Mouse (Mus musculus) heart, adult 2 months (tissue): Measurements from ENCODE around the gene B4galnt4. TPM values are rescaled to one million over a fixed set of nuclear protein-coding genes. Genes with fewer than 3 reads are reported as not detected.

ENCODE experiments used
- DNase-seq, 2 experiments: peaks; one replicate each; pipeline ENCODE4 v3.0.0; 2021
- H3K27ac ChIP-seq: fragments of 200-600 bp; 2 replicates; pipeline ENCODE4 v1.8.1; 2022
- H3K27me3 ChIP-seq: fragments of 200-500 bp; 2 replicates; pipeline ENCODE4 v1.6.1; 2012; ENCODE audit warnings: mild to moderate bottlenecking, low read length, inconsistent platforms, mixed read lengths; ENCODE audit not compliant: control insufficient read depth, insufficient read depth
- H3K36me3 ChIP-seq: fragments of 200-500 bp; 2 replicates; pipeline ENCODE4 v1.6.1; 2012; ENCODE audit warnings: low read length, inconsistent platforms; ENCODE audit not compliant: control insufficient read depth, insufficient read depth
- H3K4me1 ChIP-seq: fragments of 200-500 bp; 2 replicates; pipeline ENCODE4 v1.6.1; 2011; ENCODE audit warnings: low read length; ENCODE audit not compliant: control insufficient read depth, insufficient read depth
- H3K4me3 ChIP-seq: fragments of 200-600 bp; 2 replicates; pipeline ENCODE4 v1.8.1; 2022
- H3K79me2 ChIP-seq: fragments of 200-500 bp; replicated peaks from 2 replicates; pipeline ENCODE4 v1.6.1; 2012; ENCODE audit warnings: mild to moderate bottlenecking, inconsistent platforms, low read length, moderate library complexity, mixed read lengths; ENCODE audit not compliant: control insufficient read depth, insufficient read depth
- H3K9ac ChIP-seq: fragments of 200-500 bp; 2 replicates; pipeline ENCODE4 v1.6.1; 2012; ENCODE audit warnings: low read depth, mild to moderate bottlenecking, control low read depth, inconsistent platforms, low read length, mixed read lengths
- CTCF ChIP-seq: fragments of 200-600 bp; IDR thresholded peaks from 2 replicates; pipeline ENCODE4 v1.8.1; 2022; ENCODE audit warnings: antibody characterized with exemption, mild to moderate bottlenecking, moderate library complexity
- EP300 ChIP-seq: fragments of 200-500 bp; IDR thresholded peaks from 2 replicates; pipeline ENCODE4 v1.6.1; 2011; ENCODE audit warnings: low read depth, low read length, control low read depth; ENCODE audit not compliant: insufficient read depth
- POLR2A ChIP-seq: fragments of 200-500 bp; IDR thresholded peaks from 2 replicates; pipeline ENCODE4 v1.6.1; 2011; ENCODE audit warnings: mild to moderate bottlenecking, low read depth, low read length, control low read depth; ENCODE audit not compliant: insufficient read depth
- WGBS: fragments of 180-500 bp; shearing (Covaris S2); methylation state at CpG from one replicate; pipeline ENCODE4 v1.1.7; 2018; 5-methylcytosine and 5-hydroxymethylcytosine counted together
- intact Hi-C: fragments of 180-260 bp; cut with DNase I; formaldehyde crosslinking; loops from one replicate; pipeline ENCODE4 v1.15.1; 2025
- polyA plus RNA-seq: library from polyadenylated mRNA; depleted of rRNA; stranded (reverse); fragments of >200 nt; gene quantifications from 2 replicates; pipeline ENCODE4 v1.2.3, GENCODE M21; 2012
- total RNA-seq, 2 experiments: library from RNA; stranded (reverse); gene quantifications; 2 replicates each; pipeline ENCODE4 v1.2.3; 2021

B4galnt4 gene
- total and polyA plus RNA-seq, 3 experiments, result 0.04 to 0.07 TPM; not detected in 1

DNA sequence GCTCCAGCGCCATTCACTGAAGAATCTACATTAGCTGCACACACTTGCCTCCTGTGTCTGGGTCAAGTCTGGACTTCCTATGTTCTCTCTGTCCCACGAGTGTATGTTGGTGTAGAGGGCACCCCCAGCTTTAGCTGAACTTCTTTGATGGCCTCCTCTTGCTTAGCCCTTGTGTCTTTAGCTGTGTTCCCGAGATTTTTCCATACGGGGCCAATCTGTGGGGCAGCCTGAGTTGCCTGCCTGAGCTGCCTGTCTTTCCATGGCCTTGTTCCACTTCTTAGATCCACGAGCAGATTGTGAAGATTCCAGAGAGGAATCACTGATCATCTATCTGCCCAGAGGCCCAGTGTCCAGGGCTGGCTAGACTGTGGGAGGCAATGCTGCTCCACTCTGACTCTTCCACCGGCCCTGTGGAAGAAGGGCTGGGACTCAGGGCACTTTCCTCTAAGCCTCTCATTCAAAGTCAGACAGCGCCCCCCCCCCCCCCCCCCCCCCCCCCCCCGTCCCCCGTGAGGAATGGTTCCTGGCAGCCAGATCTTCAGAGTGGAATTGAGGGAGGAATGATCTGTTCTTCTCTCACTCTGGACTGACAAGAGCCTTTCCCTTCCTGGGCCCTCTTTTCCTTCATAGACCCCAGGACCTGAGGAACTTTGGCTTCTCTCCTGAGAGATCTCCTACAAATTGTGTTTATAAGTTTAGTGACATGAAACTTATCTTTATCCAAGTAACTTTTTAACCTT, 19.9 kb upstream of the B4galnt4 start:
- peaks cover 4% of the 10 kb centered on the region for H3K4me1 ChIP-seq
- no peaks in the 10 kb centered on the region; the same call in 1 of the 2 replicates for H3K36me3 ChIP-seq
- no peak overlapping the region for H3K9ac ChIP-seq
- intact Hi-C loops, result loop anchor here (1.0 kb wide), 1 partner anchor 31 kb away; the partner anchor contains the start of gene Ifitm3
- H3K27ac ChIP-seq, result peak overlapping the region; percentile 83
- WGBS, result 34% methylated on average over 6 of the region's 9 CpGs
- H3K4me3 ChIP-seq, result no peak overlapping the region
- no peaks in the 10 kb centered on the region for H3K79me2 ChIP-seq
- TF ChIP-seq POLR2A, result no peak
- TF ChIP-seq EP300, result no peak
- no peak for TF ChIP-seq CTCF
- no peak for DNase-seq
- H3K27me3 ChIP-seq, result no peaks in the 10 kb centered on the region

DNA sequence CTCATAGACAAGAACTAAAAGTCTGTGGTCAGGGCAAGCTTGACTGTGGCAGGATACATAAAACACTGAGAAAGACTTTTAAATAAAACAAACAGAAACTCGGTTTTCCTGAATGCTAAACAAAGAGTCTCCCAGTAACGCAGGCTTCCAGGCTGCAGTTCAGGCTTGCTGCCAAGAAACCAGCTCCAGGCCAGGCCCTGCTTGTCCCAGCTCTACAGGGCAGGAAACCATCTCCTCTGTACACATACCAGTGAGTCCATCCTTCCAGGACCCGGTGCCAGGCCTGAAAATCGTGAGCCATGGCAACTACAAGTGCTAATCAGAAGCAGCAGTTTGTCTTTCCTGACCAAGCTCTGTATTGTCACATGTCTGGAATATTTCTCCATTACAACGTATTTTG, 19.2 kb upstream of the B4galnt4 start:
- Histone ChIP-seq H3K27ac (peak overlapping the region; percentile 83), H3K36me3 (no peaks in the 10 kb centered on the region; the same call in 1 of the 2 replicates), H3K4me1 (peaks cover 8% of the 10 kb centered on the region), H3K79me2 (no peaks in the 10 kb centered on the region), H3K27me3 (no peaks in the 10 kb centered on the region), H3K9ac (0 out of 2 replicates have a peak overlapping the region, but pooled peaks have one; percentile 28), H3K4me3 (no peak overlapping the region)
- 0 out of 2 replicates have a peak, but pooled peaks have one; percentile 4 for TF ChIP-seq POLR2A
- TF ChIP-seq CTCF, result no peak
- TF ChIP-seq EP300, result peak; percentile 62; the same call in 1 of the 2 replicates
- 8% methylated on average over 5 of the region's 5 CpGs for WGBS
- DNase-seq, result peak; percentile 78 to 85
- intact Hi-C loops, result loop anchor here (1.0 kb wide), 1 partner anchor 31 kb away; the partner anchor contains the start of gene Ifitm3

DNA sequence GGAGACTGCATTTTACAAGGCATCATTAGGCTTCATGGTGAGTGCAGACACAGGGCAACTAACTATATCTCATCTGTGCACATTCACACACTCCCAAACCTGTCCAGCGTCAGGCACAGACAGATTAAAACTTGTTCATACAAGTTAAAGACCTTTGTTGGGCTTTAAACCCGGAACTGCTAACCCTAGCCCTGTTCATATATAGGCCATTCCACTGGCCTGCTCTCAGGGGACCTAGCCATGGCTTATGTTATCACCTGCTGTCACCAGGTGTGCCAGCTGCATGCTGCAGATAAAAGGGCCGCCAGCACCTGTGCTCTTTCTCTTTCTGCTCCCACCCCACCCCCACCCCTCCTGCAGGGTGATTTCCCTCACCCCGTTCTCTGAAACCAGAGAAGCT, 18.4 kb upstream of the B4galnt4 start:
- intact Hi-C loops, result no loop called here
- no peaks in the 10 kb centered on the region; the same call in 1 of the 2 replicates for H3K36me3 ChIP-seq
- H3K79me2 ChIP-seq, result no peaks in the 10 kb centered on the region
- H3K27ac ChIP-seq, result no peak overlapping the region
- peaks cover 14% of the 10 kb centered on the region for H3K4me1 ChIP-seq
- TF ChIP-seq POLR2A (no peak), CTCF (no peak), EP300 (no peak)
- no peak overlapping the region for H3K9ac ChIP-seq
- no peak for DNase-seq
- 76% methylated on average over 4 of the region's 4 CpGs for WGBS
- no peaks in the 10 kb centered on the region for H3K27me3 ChIP-seq
- no peak overlapping the region for H3K4me3 ChIP-seq

DNA sequence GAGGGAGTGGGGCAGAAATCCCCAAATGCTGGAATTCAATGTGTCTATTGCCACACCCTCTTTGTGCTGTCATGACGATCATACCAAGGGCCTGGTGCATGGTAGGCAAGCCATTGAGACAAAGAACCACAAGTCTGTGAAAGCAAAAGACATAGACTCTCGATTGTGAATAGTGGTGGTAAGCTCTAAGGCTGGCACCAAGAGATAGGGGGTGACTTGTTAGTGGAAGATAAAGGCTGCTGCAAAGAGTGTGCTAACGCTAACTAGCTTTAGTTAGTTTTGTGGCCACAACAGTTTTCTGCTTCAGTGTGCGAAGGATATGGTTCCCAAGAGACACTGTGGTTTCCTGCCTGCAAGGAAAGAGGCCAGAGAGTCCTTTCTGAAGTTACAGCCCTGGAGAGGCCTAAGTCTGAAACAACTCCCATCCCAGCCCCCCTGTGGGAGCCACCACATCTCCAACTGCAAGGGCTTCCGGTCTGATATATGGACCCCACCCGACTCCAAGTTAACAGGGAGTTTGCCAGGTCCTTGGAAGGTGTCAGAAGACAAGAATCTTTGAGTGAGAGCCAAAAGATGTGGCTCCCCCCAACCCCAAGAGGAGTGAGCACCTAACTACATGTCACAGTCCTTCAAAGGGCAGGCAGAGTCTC, 13.8 kb upstream of the B4galnt4 start:
- TF ChIP-seq POLR2A, result no peak
- no peak for TF ChIP-seq EP300
- TF ChIP-seq CTCF, result 0 out of 2 replicates have a peak, but pooled peaks have one; percentile 8

DNA sequence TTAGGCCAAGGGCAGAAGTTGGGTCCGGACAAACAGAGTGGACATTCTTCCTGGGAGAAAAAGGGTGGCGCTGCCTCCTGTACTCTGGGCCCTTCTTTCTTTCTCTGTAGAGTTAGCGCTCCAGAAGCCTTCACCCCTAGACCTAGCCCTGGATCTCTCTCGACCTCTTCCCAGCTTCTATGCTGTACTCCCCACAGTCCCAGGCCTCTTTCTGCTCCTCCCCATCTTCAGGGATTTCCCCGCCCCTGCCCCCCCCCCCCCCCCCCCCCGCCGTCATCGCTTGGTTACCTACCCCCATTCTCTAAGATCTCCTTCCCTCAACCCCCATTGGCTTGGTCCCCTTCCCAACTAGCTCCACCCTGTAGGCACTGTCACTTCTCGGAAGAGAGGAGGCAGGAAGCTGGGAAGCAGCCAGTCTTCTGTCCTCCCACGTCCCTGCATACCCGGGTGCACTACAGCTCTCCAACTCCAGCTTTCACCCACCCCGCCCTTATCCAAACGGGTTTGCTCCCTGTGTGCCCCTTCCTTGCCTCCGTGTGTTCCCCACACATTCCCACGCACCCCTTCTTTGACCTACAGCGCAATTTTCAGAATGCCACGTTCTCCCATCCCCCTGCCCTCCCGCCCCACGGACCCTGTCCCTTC, 13.2 kb upstream of the B4galnt4 start:
- WGBS, result 9% methylated on average over 18 of the region's 19 CpGs
- no peaks in the 10 kb centered on the region for H3K27me3 ChIP-seq
- H3K4me1 ChIP-seq, result peaks cover 11% of the 10 kb centered on the region
- H3K9ac ChIP-seq, result peak overlapping the region; percentile 53
- peak overlapping the region; percentile 94 for H3K27ac ChIP-seq
- peak; percentile 86 to 89 for DNase-seq
- H3K79me2 ChIP-seq, result no peaks in the 10 kb centered on the region
- intact Hi-C loops, result loop anchor here (1.0 to 2.0 kb wide), 7 partner anchors 21 to 202 kb away; partner anchors contain the start of genes Pgghg and Scgb1c1
- H3K4me3 ChIP-seq, result peak overlapping the region; percentile 51
- no peaks in the 10 kb centered on the region for H3K36me3 ChIP-seq
- TF ChIP-seq POLR2A (peak; percentile 91), EP300 (peak; percentile 82), CTCF (no peak)

More for the DNA sequence above, 13.8 kb upstream of the B4galnt4 start:
- H3K36me3 ChIP-seq, result no peaks in the 10 kb centered on the region
- no peaks in the 10 kb centered on the region for H3K79me2 ChIP-seq
- H3K4me3 ChIP-seq, result peak overlapping the region; percentile 35
- DNase-seq, result peak in 1 of 2 experiments; percentile 60
- intact Hi-C loops, result loop anchor here (1.0 kb wide), 1 partner anchor 106 kb away; the partner anchor contains the start of gene Pgghg
- H3K4me1 ChIP-seq, result peaks cover 11% of the 10 kb centered on the region
- peak overlapping the region; percentile 41 for H3K9ac ChIP-seq
- peak overlapping the region; percentile 94 for H3K27ac ChIP-seq
- WGBS, result 33% methylated on average over 6 of the region's 6 CpGs
- no peaks in the 10 kb centered on the region for H3K27me3 ChIP-seq
